In genomic region chr6:113172568-113172967, GRCm38 (mm10) we compare ENCODE assay signal across 9 mouse cellular contexts. TPM values are rescaled to one million over a fixed set of nuclear protein-coding genes. Genes with fewer than 3 reads are reported as not detected.
DNase-seq lines count a peak whose midpoint lies in the region; ATAC-seq and TF ChIP-seq lines count a peak whose summit lies in the region.
"Had no signal": no experiment of that assay in that cellular context is flagged by ENCODE, and none has a peak within 500 bp of the region (broad histone marks: within the 10 kb centered on the region; RNA-seq: fewer than 3 reads in every experiment).

No protein-coding gene starts in this region.

- H3K9ac ChIP-seq in liver, embryonic 12.5 days: no peak overlapping the region

- no peak for TF ChIP-seq CTCF in thymus, adult 2 months (IDR thresholded peaks at IDR 0.05; ENCODE audit: borderline replicate concordance, control insufficient read depth, extremely low read depth, insufficient read depth, low read length, poor library complexity)

- 0 out of 2 replicates have a peak, but pooled peaks cover 7% of the 10 kb centered on the region for H3K27me3 ChIP-seq in liver, embryonic 12.5 days (replicated peaks)
- H3K27me3 ChIP-seq in thymus, adult 2 months (ENCODE audit: control insufficient read depth, insufficient read depth, low read length): no peaks in the 10 kb centered on the region

- no peak overlapping the region for H3K4me3 ChIP-seq in liver, embryonic 12.5 days
- no peak overlapping the region for H3K4me3 ChIP-seq in thymus, adult 2 months (ENCODE audit: control insufficient read depth, insufficient read depth, low read length)
- H3K4me3 ChIP-seq: megakaryocyte, embryonic 14.5 days had no signal

- H3K4me2 ChIP-seq in liver, embryonic 12.5 days: no peak overlapping the region

- 40% methylated on average over 1 of the region's 1 CpGs for WGBS in liver, embryonic 12.5 days (ENCODE audit: insufficient replicate concordance)
- WGBS in thymus, adult 2 months: 72% methylated on average over 1 of the region's 1 CpGs

- no peaks in the 10 kb centered on the region for H3K9me3 ChIP-seq in liver, embryonic 12.5 days (replicated peaks)

- no peak for ATAC-seq in liver, embryonic 12.5 days
- 0 out of 2 replicates have a peak, but pooled peaks have one; percentile 29 for ATAC-seq in frontal cortex, adult (ENCODE audit: low TSS enrichment)
- ATAC-seq in megakaryocyte-erythroid progenitor cell, adult 5-6 weeks (replicated peaks; ENCODE audit: low FRiP score, low TSS enrichment, poor library complexity, severe bottlenecking): peak; percentile 87

- H3K4me1 ChIP-seq in liver, embryonic 12.5 days: no peaks in the 10 kb centered on the region
- no peaks in the 10 kb centered on the region for H3K4me1 ChIP-seq in thymus, adult 2 months (replicated peaks; ENCODE audit: control insufficient read depth, insufficient read depth, low read length)

- no peaks in the 10 kb centered on the region for H3K36me3 ChIP-seq in liver, embryonic 12.5 days
- no peaks in the 10 kb centered on the region for H3K36me3 ChIP-seq in thymus, adult 2 months (ENCODE audit: control insufficient read depth, insufficient read depth, low read length)

- H3K27ac ChIP-seq in liver, embryonic 12.5 days: no peak overlapping the region
- H3K27ac ChIP-seq in thymus, adult 2 months (ENCODE audit: control insufficient read depth, insufficient read depth, low read length): no peak overlapping the region

- no peak for TF ChIP-seq POLR2A in thymus, adult 2 months (IDR thresholded peaks at IDR 0.05; ENCODE audit: control insufficient read depth, extremely low read depth, insufficient read depth, low read length, poor library complexity)

- DNase-seq in liver: peak; percentile 58
- peak; percentile 73 for DNase-seq in MN1 (ENCODE audit: low spot score)
- peak; percentile 56 to 64 for DNase-seq in cerebellum, adult 18-20 months
- peak; percentile 77 to 79 for DNase-seq in kidney, postnatal 4 days
- peak; percentile 65 for DNase-seq in thymus, adult 2 months

RNA-seq across cellular contexts. Expression of gene Lhfpl4, which starts 22.6 kb away (rescaled TPM):
- polyA plus RNA-seq in liver, embryonic 12.5 days (2016; fragmentation: Nextera tagmentation; extraction: Ambion mirVana): 0.44 and 0.70 TPM in 2 replicates
- 0.69 TPM in 1 of 2 replicates, not detected in the other for total RNA-seq in megakaryocyte-erythroid progenitor cell, adult 5-6 weeks (2014; fragmentation: Nextera tagmentation)
- not detected in 2 replicates for total RNA-seq in megakaryocyte-erythroid progenitor cell, adult 5-6 weeks (2017)
- polyA plus RNA-seq in thymus, adult 2 months (2012; rRNA removed): 0.08 and 0.10 TPM in 2 replicates
